In the genomic region with DNA sequence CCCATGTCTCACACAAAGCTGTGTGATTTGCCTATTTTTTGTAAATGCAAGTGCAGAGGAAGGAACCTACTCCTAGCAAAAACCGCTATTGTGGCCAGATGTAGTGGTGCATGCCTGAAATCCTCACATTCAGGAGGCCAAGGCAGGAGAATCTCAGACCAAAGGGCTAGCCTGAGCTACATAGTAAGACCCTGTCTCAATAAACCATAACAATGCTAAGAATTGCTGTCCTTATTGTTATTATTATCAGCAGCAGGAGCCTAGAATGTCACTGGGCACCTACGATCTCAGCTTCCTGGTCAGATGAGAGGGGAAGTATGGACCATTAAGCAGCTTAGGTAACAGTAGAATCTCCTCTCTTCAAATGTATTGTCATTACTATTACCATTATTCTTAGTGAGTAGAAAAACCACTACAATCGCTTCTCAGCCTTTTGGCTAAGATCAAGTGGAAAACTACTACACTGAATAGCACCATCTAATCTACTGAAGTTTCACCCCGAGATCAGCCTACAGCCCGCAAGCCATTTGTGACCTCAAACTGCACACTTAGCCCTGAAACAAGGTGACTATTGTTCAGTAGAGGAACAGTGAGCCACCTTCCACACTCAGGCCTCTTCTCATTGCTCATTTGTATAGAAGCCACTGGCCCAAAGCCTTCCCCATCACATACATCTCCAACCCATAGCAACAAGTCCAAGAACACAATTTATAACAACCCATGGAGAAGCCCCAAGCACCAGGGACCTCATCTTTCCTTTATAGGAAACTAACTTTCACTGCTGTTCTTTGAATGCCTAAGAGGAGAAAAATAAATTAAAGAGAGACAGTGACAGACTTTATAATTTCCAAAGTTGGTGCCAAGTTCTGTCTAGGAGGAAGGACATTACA, we compare ENCODE assay signal across 8 mouse cellular contexts.
DNase-seq lines count a peak whose midpoint lies in the region; ATAC-seq lines count a peak whose summit lies in the region.

No protein-coding gene starts in this region.

- no peaks in the 10 kb centered on the region for H3K9me3 ChIP-seq in kidney, embryonic 14.5 days (ENCODE audit: control insufficient read depth, low read length)
- no peaks in the 10 kb centered on the region for H3K9me3 ChIP-seq in embryonic facial prominence, embryonic 10.5 days
- H3K9me3 ChIP-seq in hindbrain, embryonic 12.5 days (replicated peaks), result no peaks in the 10 kb centered on the region
- no peaks in the 10 kb centered on the region for H3K9me3 ChIP-seq in midbrain, embryonic 15.5 days

- H3K4me1 ChIP-seq in kidney, embryonic 14.5 days (ENCODE audit: control insufficient read depth, insufficient read depth, low read length), result peaks cover 8% of the 10 kb centered on the region; the same call in 1 of the 2 replicates
- peaks cover 26% of the 10 kb centered on the region for H3K4me1 ChIP-seq in embryonic facial prominence, embryonic 10.5 days
- peaks cover 17% of the 10 kb centered on the region for H3K4me1 ChIP-seq in hindbrain, embryonic 12.5 days
- H3K4me1 ChIP-seq in midbrain, embryonic 15.5 days, result peaks cover 14% of the 10 kb centered on the region

- 0 out of 2 replicates have a peak, but pooled peaks cover 2% of the 10 kb centered on the region for H3K27me3 ChIP-seq in kidney, embryonic 14.5 days (ENCODE audit: control insufficient read depth, insufficient read depth, low read length)
- no peaks in the 10 kb centered on the region; the same call in 1 of the 2 replicates for H3K27me3 ChIP-seq in embryonic facial prominence, embryonic 10.5 days (replicated peaks; ENCODE audit: low read depth, poor library complexity, severe bottlenecking)
- H3K27me3 ChIP-seq in hindbrain, embryonic 12.5 days, result no peaks in the 10 kb centered on the region
- H3K27me3 ChIP-seq in midbrain, embryonic 15.5 days (replicated peaks), result no peaks in the 10 kb centered on the region

- no peak for DNase-seq in kidney, adult 11 months
- DNase-seq in embryonic facial prominence, embryonic 10.5 days (ENCODE audit: low spot score), result peak; percentile 9
- no peak for DNase-seq in urinary bladder, postnatal 4 days (ENCODE audit: low spot score in 2 of 2)
- DNase-seq in thymus, postnatal 36 days, result no peak
- no peak for DNase-seq in cerebellum, adult 18-20 months

- no peak overlapping the region for H3K9ac ChIP-seq in kidney, embryonic 14.5 days (ENCODE audit: low read depth, low read length)
- no peak overlapping the region for H3K9ac ChIP-seq in hindbrain, embryonic 12.5 days
- H3K9ac ChIP-seq in midbrain, embryonic 15.5 days, result no peak overlapping the region

- ATAC-seq in kidney, embryonic 14.5 days (ENCODE audit: low FRiP score, low TSS enrichment), result no peak
- no peak for ATAC-seq in hindbrain, embryonic 12.5 days (ENCODE audit: low FRiP score)
- ATAC-seq in midbrain, embryonic 15.5 days (replicated peaks), result no peak

- H3K4me2 ChIP-seq in kidney, embryonic 14.5 days (replicated peaks; ENCODE audit: low read depth, low read length), result peak overlapping the region; percentile 56; the same call in 1 of the 2 replicates
- H3K4me2 ChIP-seq in hindbrain, embryonic 12.5 days (replicated peaks), result peak overlapping the region; percentile 71
- peak overlapping the region; percentile 63 for H3K4me2 ChIP-seq in midbrain, embryonic 15.5 days

- H3K36me3 ChIP-seq in kidney, embryonic 14.5 days (ENCODE audit: control insufficient read depth, insufficient read depth, low read length), result no peaks in the 10 kb centered on the region
- no peaks in the 10 kb centered on the region for H3K36me3 ChIP-seq in embryonic facial prominence, embryonic 10.5 days (replicated peaks)
- no peaks in the 10 kb centered on the region for H3K36me3 ChIP-seq in hindbrain, embryonic 12.5 days
- no peaks in the 10 kb centered on the region for H3K36me3 ChIP-seq in midbrain, embryonic 15.5 days (replicated peaks)

- H3K4me3 ChIP-seq in kidney, embryonic 14.5 days (ENCODE audit: low read length), result no peak overlapping the region
- H3K4me3 ChIP-seq in embryonic facial prominence, embryonic 10.5 days, result peak overlapping the region; percentile 57
- no peak overlapping the region for H3K4me3 ChIP-seq in hindbrain, embryonic 12.5 days
- H3K4me3 ChIP-seq in midbrain, embryonic 15.5 days, result no peak overlapping the region; the same call in 1 of the 2 replicates

- no peak overlapping the region for H3K27ac ChIP-seq in kidney, embryonic 14.5 days (ENCODE audit: low read depth, low read length)
- H3K27ac ChIP-seq in embryonic facial prominence, embryonic 10.5 days (replicated peaks), result peak overlapping the region; percentile 87; the same call in 1 of the 2 replicates
- H3K27ac ChIP-seq in hindbrain, embryonic 12.5 days, result no peak overlapping the region
- no peak overlapping the region for H3K27ac ChIP-seq in midbrain, embryonic 15.5 days

- WGBS in kidney, embryonic 14.5 days, result 71% methylated on average over 5 of the region's 5 CpGs
- WGBS in embryonic facial prominence, embryonic 10.5 days, result 64% methylated on average over 5 of the region's 5 CpGs
- WGBS in hindbrain, embryonic 12.5 days, result 78% methylated on average over 5 of the region's 5 CpGs
- 83% methylated on average over 5 of the region's 5 CpGs for WGBS in midbrain, embryonic 15.5 days
